Mouse (Mus musculus) effector memory CD4-positive, alpha-beta T cell, adult 5 months (primary cell): ENCODE results near the gene Slc10a1. TPM values are rescaled to one million over a fixed set of nuclear protein-coding genes. Genes with fewer than 3 reads are reported as not detected.

Experiments
- polyA plus RNA-seq: library from polyadenylated mRNA; unstranded; fragments of 100-300 nt; shearing (Covaris generic); gene quantifications from one replicate; pipeline ENCODE4 v1.2.1, GENCODE M21; 2017

The Slc10a1 gene
- polyA plus RNA-seq, result 1.9 TPM

DNA sequence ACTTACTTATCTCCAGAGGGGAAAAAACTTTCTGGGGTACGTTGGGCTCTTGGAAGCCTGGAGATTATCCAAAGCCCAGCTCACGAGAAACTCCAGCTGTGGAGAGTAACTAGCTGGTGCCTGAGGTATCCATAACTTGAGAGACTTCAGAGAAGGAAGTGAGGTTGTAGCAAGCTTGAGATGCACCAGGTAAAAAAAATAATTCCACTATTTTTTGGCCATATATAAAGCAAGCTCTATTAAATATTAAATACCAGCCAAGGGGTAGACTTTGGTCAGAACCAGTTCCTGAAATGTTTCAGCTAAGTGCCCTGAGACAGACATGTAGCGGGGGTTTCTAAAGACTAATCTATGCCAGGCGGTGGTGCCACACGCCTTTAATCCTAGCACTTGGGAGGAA is at the start of gene Slc10a1:
Gene Slc10a1, minus strand, starts transcription at position 101 of the 400 bp plus-strand sequence.

DNA sequence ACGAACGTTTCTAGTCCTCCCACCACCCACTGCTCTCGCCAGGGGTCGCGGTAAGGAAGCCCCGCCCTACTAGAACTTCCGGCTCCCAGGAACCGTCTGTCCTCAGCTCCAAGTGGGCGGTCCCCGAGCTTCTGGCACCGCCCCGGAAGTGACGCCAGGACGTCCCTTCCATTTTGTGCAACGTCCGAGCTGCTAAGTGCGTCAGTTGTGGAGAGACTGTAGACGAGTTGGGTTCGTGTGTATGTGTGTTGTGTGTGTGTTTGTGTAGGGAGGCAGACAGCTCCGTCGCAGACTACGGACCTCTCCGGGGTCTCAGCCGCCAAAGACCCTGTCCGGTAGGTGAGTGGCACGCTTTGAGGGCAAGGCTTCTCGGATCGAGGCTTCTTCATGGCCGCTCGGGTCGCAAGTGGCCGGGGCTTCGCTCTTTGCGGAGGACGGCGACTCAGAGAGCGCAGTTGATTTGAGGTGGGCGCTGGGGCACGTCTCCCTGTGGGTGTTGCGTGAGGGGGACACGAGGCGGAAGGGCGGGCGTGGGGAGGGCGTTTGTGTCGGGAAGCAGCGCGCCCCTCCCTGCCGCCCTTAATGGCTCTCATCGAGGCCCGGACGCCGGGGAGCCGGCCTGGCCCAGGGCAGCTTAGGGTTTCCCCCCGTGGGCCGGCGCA is 23.0 kb downstream of the Slc10a1 start, which contains the start of gene Srsf5:
Gene Srsf5, plus strand, starts transcription at position 171 of the 662 bp plus-strand sequence.

Other genes starting within 250 kb of the Slc10a1 start
- not detected for gene Ccdc177, start 208.0 kb downstream of the Slc10a1 start, polyA plus RNA-seq
- 176 TPM for gene Susd6, start 178.2 kb downstream of the Slc10a1 start, polyA plus RNA-seq
- gene Srsf5, start 23.2 kb downstream of the Slc10a1 start, polyA plus RNA-seq, result 1,049 TPM
- gene Smoc1, start 58.1 kb upstream of the Slc10a1 start, polyA plus RNA-seq, result 0.32 TPM